Mouse (Mus musculus) limb, embryonic 11.5 days (tissue): Measurements from ENCODE around the gene Ltbp1. TPM values are rescaled to one million over a fixed set of nuclear protein-coding genes. Genes with fewer than 3 reads are reported as not detected.

Experiments
- ATAC-seq: fragments of 200-750 bp; cut with Nextera tagmentation; 2 replicates; pipeline ENCODE4 v1.8.0; 2017; ENCODE audit warnings: low read depth; ENCODE audit not compliant: insufficient number of reproducible peaks, low FRiP score, low TSS enrichment
- DNase-seq: peaks from one replicate; pipeline ENCODE4 v3.0.0-alpha.2; 2015; ENCODE audit warnings: low spot score
- H3K27ac ChIP-seq: fragments of 300-500 bp; sonication (generic); replicated peaks from 2 replicates; pipeline ENCODE4 v1.5.1; 2014; ENCODE audit warnings: low read depth, mild to moderate bottlenecking, low read length
- H3K27me3 ChIP-seq: fragments of 300-500 bp; sonication (generic); 2 replicates; pipeline ENCODE4 v1.6.1; 2014; ENCODE audit warnings: mild to moderate bottlenecking, low read length, mixed read lengths; ENCODE audit not compliant: control insufficient read depth, insufficient read depth
- H3K36me3 ChIP-seq: fragments of 300-500 bp; sonication (generic); 2 replicates; pipeline ENCODE4 v1.6.1; 2014; ENCODE audit warnings: mild to moderate bottlenecking, low read length, moderate library complexity, mixed read lengths; ENCODE audit not compliant: control insufficient read depth, insufficient read depth
- H3K4me1 ChIP-seq: fragments of 300-500 bp; sonication (generic); 2 replicates; pipeline ENCODE4 v1.6.1; 2014; ENCODE audit warnings: low read length, mixed read lengths; ENCODE audit not compliant: control insufficient read depth, insufficient read depth
- H3K4me2 ChIP-seq: fragments of 300-500 bp; sonication (generic); 2 replicates; pipeline ENCODE4 v1.6.1; 2014; ENCODE audit warnings: low read depth, mild to moderate bottlenecking, moderate library complexity; ENCODE audit not compliant: severe bottlenecking
- H3K4me3 ChIP-seq: fragments of 300-500 bp; sonication (generic); 2 replicates; pipeline ENCODE4 v1.5.1; 2014; ENCODE audit warnings: low read depth, low read length
- H3K9ac ChIP-seq: fragments of 300-500 bp; sonication (generic); 2 replicates; pipeline ENCODE4 v1.6.1; 2014; ENCODE audit warnings: mild to moderate bottlenecking, low read length
- H3K9me3 ChIP-seq: fragments of 300-500 bp; sonication (generic); 2 replicates; pipeline ENCODE4 v1.6.1; 2016; ENCODE audit warnings: low read length; ENCODE audit not compliant: control insufficient read depth
- WGBS: fragments of 180-500 bp; shearing (Covaris S2); extraction: QIAGEN DNeasy Blood & Tissue Kit; methylation state at CpG from one replicate; pipeline ENCODE4 v1.1.7; 2014; 5-methylcytosine and 5-hydroxymethylcytosine counted together
- polyA plus RNA-seq: library from polyadenylated mRNA; unstranded; fragments of >200 nt; fragmentation: Nextera tagmentation; extraction: Ambion mirVana; gene quantifications from 2 replicates; pipeline ENCODE4 v1.2.1, GENCODE M21; 2014

Ltbp1 gene
- polyA plus RNA-seq, 1 experiment from 2014 or later, result 29.8 TPM

DNA sequence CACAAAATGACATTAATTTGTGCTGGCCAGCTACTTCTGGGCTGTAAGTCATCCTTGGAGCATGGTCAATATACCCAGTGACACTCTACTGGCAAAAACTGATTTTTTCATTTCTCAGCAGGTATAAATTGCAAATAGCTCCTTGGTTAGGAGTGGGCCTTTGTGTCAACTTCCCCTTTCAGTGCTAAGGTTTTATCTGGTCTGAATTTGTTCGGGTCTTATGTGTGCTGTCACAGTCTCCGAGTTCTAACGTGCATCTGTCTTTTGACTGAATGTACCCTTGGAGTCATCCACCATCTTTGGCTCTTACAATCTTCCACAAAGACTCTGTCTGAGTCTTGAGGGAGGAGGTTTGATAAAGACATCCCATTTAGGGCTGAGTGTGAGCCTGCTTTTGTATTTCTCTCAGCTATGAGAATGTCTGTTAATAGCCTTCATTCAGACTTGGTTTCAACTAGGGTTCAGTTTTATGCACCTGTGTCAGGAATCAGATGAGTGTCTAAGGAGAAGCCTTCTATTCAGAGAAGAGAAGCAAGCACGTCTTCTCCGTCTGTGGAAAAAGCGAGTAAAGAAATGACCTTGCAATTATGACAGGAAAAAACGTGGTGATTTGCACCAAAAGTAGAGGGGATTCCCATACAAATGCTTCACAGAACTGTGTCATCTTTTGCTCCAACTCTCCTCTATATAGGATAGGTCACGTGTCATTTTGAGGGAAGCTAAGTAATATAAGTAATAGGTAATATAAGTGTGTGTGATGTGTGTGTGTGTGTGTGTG lies 181.6 kb downstream of the Ltbp1 start:
- 89% methylated on average over 8 of the region's 8 CpGs for WGBS
- Histone ChIP-seq H3K9me3 (no peaks in the 10 kb centered on the region), H3K36me3 (no peaks in the 10 kb centered on the region), H3K4me3 (no peak overlapping the region), H3K27ac (no peak overlapping the region), H3K4me1 (peaks cover 12% of the 10 kb centered on the region), H3K27me3 (no peaks in the 10 kb centered on the region), H3K9ac (no peak overlapping the region), H3K4me2 (no peak overlapping the region)
- no peak for DNase-seq
- ATAC-seq, result no peak

- Histone ChIP-seq H3K4me3 (no peak overlapping the region), H3K36me3 (no peaks in the 10 kb centered on the region), H3K27me3 (no peaks in the 10 kb centered on the region), H3K9ac (no peak overlapping the region), H3K4me1 (no peaks in the 10 kb centered on the region), H3K27ac (no peak overlapping the region), H3K4me2 (no peak overlapping the region), H3K9me3 (no peaks in the 10 kb centered on the region)
- DNase-seq, result no peak
- 82% methylated on average over 2 of the region's 2 CpGs for WGBS
- ATAC-seq, result no peak
Measured at GRCm38 (mm10) chr17:75196952-75197351, 191.6 kb downstream of the Ltbp1 start.

DNA sequence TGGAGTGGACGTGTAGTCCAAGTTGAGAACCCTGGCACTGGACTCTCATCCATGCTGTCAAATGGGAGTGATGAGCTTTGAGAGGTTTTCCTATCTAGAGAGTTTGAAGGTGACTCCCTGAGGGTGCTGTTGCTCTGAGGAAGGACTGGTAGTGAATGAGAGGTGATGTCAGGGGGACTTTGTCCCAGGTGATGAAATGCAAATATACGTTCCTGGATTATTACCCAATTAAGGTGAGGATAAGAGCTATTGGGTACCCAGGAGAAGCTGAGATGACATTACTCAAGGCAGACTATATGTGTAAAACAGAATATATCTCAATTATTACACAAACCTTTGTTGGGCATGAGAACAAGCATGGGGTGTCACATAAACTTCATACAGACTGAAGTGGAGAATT lies 193.4 kb downstream of the Ltbp1 start:
- Histone ChIP-seq H3K36me3 (no peaks in the 10 kb centered on the region), H3K9me3 (no peaks in the 10 kb centered on the region), H3K4me3 (no peak overlapping the region), H3K27ac (no peak overlapping the region), H3K9ac (no peak overlapping the region), H3K4me1 (no peaks in the 10 kb centered on the region), H3K27me3 (no peaks in the 10 kb centered on the region), H3K4me2 (no peak overlapping the region)
- DNase-seq, result no peak
- WGBS, result 93% methylated on average over 2 of the region's 2 CpGs
- no peak for ATAC-seq

- Histone ChIP-seq H3K9ac (no peak overlapping the region), H3K27ac (no peak overlapping the region), H3K4me2 (no peak overlapping the region), H3K4me3 (no peak overlapping the region), H3K27me3 (no peaks in the 10 kb centered on the region), H3K4me1 (no peaks in the 10 kb centered on the region), H3K36me3 (no peaks in the 10 kb centered on the region), H3K9me3 (no peaks in the 10 kb centered on the region)
- DNase-seq, result no peak
- ATAC-seq, result no peak
- WGBS, result 88% methylated on average over 9 of the region's 9 CpGs
Measured at GRCm38 (mm10) chr17:75199694-75200093, 194.3 kb downstream of the Ltbp1 start.

- Histone ChIP-seq H3K9ac (no peak overlapping the region), H3K4me3 (no peak overlapping the region), H3K27ac (no peak overlapping the region), H3K9me3 (no peaks in the 10 kb centered on the region), H3K4me1 (peaks cover 4% of the 10 kb centered on the region), H3K36me3 (no peaks in the 10 kb centered on the region), H3K27me3 (no peaks in the 10 kb centered on the region), H3K4me2 (no peak overlapping the region)
- DNase-seq, result no peak
- 60% methylated on average over 3 of the region's 3 CpGs for WGBS
- no peak for ATAC-seq
Measured at GRCm38 (mm10) chr17:75202314-75202713, 196.9 kb downstream of the Ltbp1 start.

- Histone ChIP-seq H3K4me1 (peaks cover 4% of the 10 kb centered on the region), H3K4me2 (no peak overlapping the region), H3K9ac (no peak overlapping the region), H3K9me3 (no peaks in the 10 kb centered on the region), H3K36me3 (no peaks in the 10 kb centered on the region), H3K27ac (no peak overlapping the region), H3K4me3 (no peak overlapping the region), H3K27me3 (no peaks in the 10 kb centered on the region)
- ATAC-seq (no peak), DNase-seq (no peak)
- WGBS, result 98% methylated on average over 1 of the region's 1 CpGs
Measured at GRCm38 (mm10) chr17:75204065-75204464, 198.7 kb downstream of the Ltbp1 start.

- H3K4me3 ChIP-seq, result no peak overlapping the region
- 15% methylated on average over 3 of the region's 3 CpGs for WGBS
- no peak overlapping the region for H3K4me2 ChIP-seq
- H3K27me3 ChIP-seq, result no peaks in the 10 kb centered on the region
- peaks cover 4% of the 10 kb centered on the region for H3K4me1 ChIP-seq
- ATAC-seq (no peak), DNase-seq (no peak)
- H3K27ac ChIP-seq, result no peak overlapping the region
- H3K36me3 ChIP-seq, result no peaks in the 10 kb centered on the region
- no peak overlapping the region for H3K9ac ChIP-seq
- H3K9me3 ChIP-seq, result no peaks in the 10 kb centered on the region
Measured at GRCm38 (mm10) chr17:75206281-75206680, 200.9 kb downstream of the Ltbp1 start.

DNA sequence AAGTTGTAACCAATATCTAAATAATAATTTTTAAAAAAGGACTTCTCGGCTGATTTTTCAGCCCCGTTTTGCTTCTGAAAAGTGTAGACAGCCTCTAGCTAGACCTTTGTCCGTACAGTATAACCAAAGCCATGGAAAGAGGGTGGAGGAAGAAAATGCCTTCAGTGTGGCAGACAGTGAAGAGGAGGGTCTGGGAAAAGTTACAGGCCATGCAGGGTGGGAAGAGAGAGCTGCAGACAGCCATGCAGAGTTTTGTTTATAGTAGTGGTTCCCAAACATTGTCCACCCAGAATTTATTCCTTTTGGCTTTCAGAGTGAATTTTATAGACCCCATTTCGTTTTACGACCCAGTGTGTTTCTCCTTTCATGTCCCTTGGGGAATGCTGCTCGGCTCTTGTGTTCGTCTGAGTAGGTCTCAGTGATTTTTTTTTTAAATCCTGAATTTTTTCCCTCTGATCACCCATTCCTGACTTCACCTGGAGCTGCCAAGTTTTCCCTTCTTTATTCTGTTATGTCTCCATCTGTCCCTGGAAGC lies 202.9 kb downstream of the Ltbp1 start:
- H3K27ac ChIP-seq, result no peak overlapping the region
- no peaks in the 10 kb centered on the region for H3K9me3 ChIP-seq
- H3K4me1 ChIP-seq, result peaks cover 4% of the 10 kb centered on the region
- ATAC-seq (no peak), DNase-seq (no peak)
- H3K27me3 ChIP-seq, result no peaks in the 10 kb centered on the region
- no peak overlapping the region for H3K9ac ChIP-seq
- no peak overlapping the region for H3K4me2 ChIP-seq
- WGBS, result 47% methylated on average over 7 of the region's 7 CpGs
- H3K4me3 ChIP-seq, result no peak overlapping the region
- no peaks in the 10 kb centered on the region for H3K36me3 ChIP-seq

GRCm38 (mm10) chr17:75210526-75210925 lies 205.2 kb downstream of the Ltbp1 start:
- ATAC-seq, result no peak

More at GRCm38 (mm10) chr17:75210526-75210925, 205.2 kb downstream of the Ltbp1 start:
- Histone ChIP-seq H3K27me3 (no peaks in the 10 kb centered on the region), H3K4me2 (no peak overlapping the region), H3K9me3 (no peaks in the 10 kb centered on the region), H3K9ac (no peak overlapping the region), H3K4me1 (peaks cover 4% of the 10 kb centered on the region), H3K36me3 (no peaks in the 10 kb centered on the region), H3K27ac (no peak overlapping the region), H3K4me3 (no peak overlapping the region)
- WGBS, result 92% methylated on average over 4 of the region's 4 CpGs
- no peak for DNase-seq
